Mouse (Mus musculus): Measurements from ENCODE around the gene Hmgxb4.

- no peak for TF ChIP-seq CTCF (IDR thresholded peaks at IDR 0.05; ENCODE audit: borderline replicate concordance, control insufficient read depth, extremely low read depth, insufficient read depth, low read length, poor library complexity)
- no peak for TF ChIP-seq POLR2A (IDR thresholded peaks at IDR 0.05; ENCODE audit: control insufficient read depth, extremely low read depth, insufficient read depth, low read length, poor library complexity)
These were observed 85.7 kb downstream of the Hmgxb4 start for GRCm38 (mm10) chr8:75078851-75079250.

All from thymus, adult 2 months (tissue).